Mouse (Mus musculus) C2C12 (cell line): ENCODE measurements around the gene Syt10. TPM values are rescaled to one million over a fixed set of nuclear protein-coding genes. Genes with fewer than 3 reads are reported as not detected.
"Not testable (repeated sequence)": the region's sequence is repeated elsewhere in the genome, so short reads cannot be mapped to it uniquely, and the experiment has no call there.

Experiments used
- H3K27me3 ChIP-seq: one replicate; pipeline ENCODE4 v1.6.1; 2011; ENCODE audit not compliant: control insufficient read depth, insufficient read depth, insufficient read length
- H3K36me3 ChIP-seq: one replicate; pipeline ENCODE4 v1.6.1; 2011; ENCODE audit not compliant: control insufficient read depth, insufficient read depth
- H3K4me3 ChIP-seq: one replicate; pipeline ENCODE4 v1.5.1; 2011; ENCODE audit warnings: mild to moderate bottlenecking, control low read depth; ENCODE audit not compliant: poor library complexity, insufficient read depth, severe bottlenecking
- H3K79me2 ChIP-seq: one replicate; pipeline ENCODE4 v1.6.1; 2011; ENCODE audit not compliant: control insufficient read depth, insufficient read depth
- H3K79me3 ChIP-seq: one replicate; pipeline ENCODE4 v1.6.1; 2011; ENCODE audit warnings: low read depth, control low read depth
- H3ac ChIP-seq: one replicate; pipeline ENCODE3; 2011; ENCODE audit warnings: low read depth; ENCODE audit not compliant: control insufficient read depth, insufficient read length
- CEBPB ChIP-seq: IDR thresholded peaks from one replicate; pipeline ENCODE4 v1.6.1; 2011; ENCODE audit warnings: low read depth, mild to moderate bottlenecking, control low read depth, moderate library complexity
- CTCF ChIP-seq: IDR thresholded peaks from one replicate; pipeline ENCODE4 v1.5.1; 2011; ENCODE audit not compliant: control insufficient read depth, insufficient read depth, insufficient read length
- FOSL1 ChIP-seq: IDR thresholded peaks from one replicate; pipeline ENCODE4 v1.8.0; 2011; ENCODE audit warnings: mild to moderate bottlenecking, low read length; ENCODE audit not compliant: poor library complexity, insufficient read depth, severe bottlenecking
- MAX ChIP-seq: IDR thresholded peaks from one replicate; pipeline ENCODE4 v1.6.1; 2011; ENCODE audit warnings: mild to moderate bottlenecking, control low read depth
- MYOD1 ChIP-seq: IDR thresholded peaks from one replicate; pipeline ENCODE4 v1.6.1; 2011; ENCODE audit warnings: low read depth; ENCODE audit not compliant: control insufficient read depth, insufficient read length
- MYOG ChIP-seq: IDR thresholded peaks from one replicate; pipeline ENCODE4 v1.6.1; 2011; ENCODE audit not compliant: control insufficient read depth, insufficient read length; ENCODE audit errors: extremely low read depth
- USF1 ChIP-seq: IDR thresholded peaks from one replicate; pipeline ENCODE4 v1.6.1; 2011; ENCODE audit warnings: low read depth, mild to moderate bottlenecking, control low read depth, moderate library complexity
- long read RNA-seq, 2 experiments: library from polyadenylated mRNA; unstranded; transcript quantifications; one replicate each; pipeline ENCODE4 v2.0.0; 2019 to 2020
- polyA plus RNA-seq: library from polyadenylated mRNA; unstranded; fragments of >200 nt; fragmentation: generic; extraction: Trizol; gene quantifications from one replicate; pipeline ENCODE4 v1.2.1, GENCODE M21; 2012; ENCODE audit warnings: missing spikeins

Syt10 gene
- polyA plus RNA-seq: not detected
- long read RNA-seq, experiment 1: 0 reads
- long read RNA-seq, experiment 2: 0 reads

- peaks cover 8% of the 10 kb centered on the region for H3K27me3 ChIP-seq
These were observed at the start of gene Syt10 for GRCm38 (mm10) chr15:89841364-89842017. Gene Syt10 (minus strand): TSS chr15:89841860.

DNA sequence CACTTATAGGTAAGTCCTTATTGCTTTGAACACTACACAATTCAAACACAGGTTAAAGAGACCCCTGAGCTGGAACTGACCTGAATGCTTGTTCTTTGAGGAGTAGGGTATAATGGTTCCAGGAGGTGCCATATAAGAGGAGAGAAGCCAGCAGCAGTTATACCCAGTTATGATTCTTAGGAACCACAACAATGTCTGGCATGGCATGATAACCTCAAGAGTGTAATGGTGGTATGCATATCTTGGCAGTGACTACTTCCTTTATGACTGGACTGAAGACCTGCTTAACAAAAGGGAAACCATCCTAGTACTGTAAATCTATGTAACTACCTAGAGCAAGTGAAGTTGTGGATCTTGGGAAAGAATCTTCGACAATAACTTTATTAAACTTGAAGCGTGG is 42.1 kb upstream of the Syt10 start:
- H3K36me3 ChIP-seq: no peaks in the 10 kb centered on the region
- no peaks in the 10 kb centered on the region for H3K79me3 ChIP-seq
- no peaks in the 10 kb centered on the region for H3K79me2 ChIP-seq
- no peaks in the 10 kb centered on the region for H3K27me3 ChIP-seq
- H3ac ChIP-seq: no peak overlapping the region
- H3K4me3 ChIP-seq: no peak overlapping the region
- no peak for TF ChIP-seq USF1
- no peak for TF ChIP-seq MYOG
- TF ChIP-seq MAX: no peak
- no peak for TF ChIP-seq CEBPB
- TF ChIP-seq CTCF: no peak
- no peak for TF ChIP-seq MYOD1
- TF ChIP-seq FOSL1: no peak

More at GRCm38 (mm10) chr15:89841364-89842017, at the start of gene Syt10:
- TF ChIP-seq FOSL1: no peak
- TF ChIP-seq CEBPB: no peak
- TF ChIP-seq MYOD1: no peak
- no peak for TF ChIP-seq MYOG
- TF ChIP-seq MAX: no peak
- TF ChIP-seq CTCF: no peak
- no peaks in the 10 kb centered on the region for H3K79me2 ChIP-seq
- no peak within 1 kb of the TSS for H3ac ChIP-seq
- H3K4me3 ChIP-seq: no peak within 1 kb of the TSS
- no peaks in the 10 kb centered on the region for H3K36me3 ChIP-seq
- H3K79me3 ChIP-seq: no peaks in the 10 kb centered on the region

- TF ChIP-seq MYOD1 (no peak), CTCF (no peak), MYOG (no peak), MAX (no peak), USF1 (no peak), CEBPB (no peak), FOSL1 (no peak)
- Histone ChIP-seq H3K79me2 (no peaks in the 10 kb centered on the region), H3K27me3 (no peaks in the 10 kb centered on the region), H3K36me3 (no peaks in the 10 kb centered on the region), H3K79me3 (no peaks in the 10 kb centered on the region), H3ac (no peak overlapping the region), H3K4me3 (no peak overlapping the region)
These were observed 37.3 kb upstream of the Syt10 start for GRCm38 (mm10) chr15:89878981-89879380.

DNA sequence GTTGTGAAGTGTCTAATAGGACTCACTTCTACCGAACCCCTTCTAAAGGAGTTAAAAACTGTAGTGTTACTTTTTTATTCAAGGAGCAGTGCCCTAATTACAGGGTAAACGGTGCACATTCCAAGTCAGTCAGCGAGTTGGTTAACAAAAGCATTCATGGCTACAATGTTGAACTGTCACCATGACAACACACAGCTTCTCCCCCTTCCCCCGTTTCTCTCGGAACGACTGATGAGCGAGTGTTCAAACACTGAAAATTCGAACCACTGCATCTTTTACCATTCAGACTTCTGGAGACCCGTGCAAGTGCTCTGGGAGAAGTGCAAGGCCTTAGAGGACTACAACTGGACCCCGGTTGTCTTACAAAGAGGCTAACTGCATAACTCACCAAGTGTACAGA is 25.6 kb downstream of the Syt10 start:
- H3K4me3 ChIP-seq: no peak overlapping the region
- peaks cover 3% of the 10 kb centered on the region for H3K27me3 ChIP-seq
- H3K79me2 ChIP-seq: no peaks in the 10 kb centered on the region
- H3K79me3 ChIP-seq: no peaks in the 10 kb centered on the region
- H3ac ChIP-seq: no peak overlapping the region
- no peaks in the 10 kb centered on the region for H3K36me3 ChIP-seq
- TF ChIP-seq MAX: no peak
- no peak for TF ChIP-seq CTCF

DNA sequence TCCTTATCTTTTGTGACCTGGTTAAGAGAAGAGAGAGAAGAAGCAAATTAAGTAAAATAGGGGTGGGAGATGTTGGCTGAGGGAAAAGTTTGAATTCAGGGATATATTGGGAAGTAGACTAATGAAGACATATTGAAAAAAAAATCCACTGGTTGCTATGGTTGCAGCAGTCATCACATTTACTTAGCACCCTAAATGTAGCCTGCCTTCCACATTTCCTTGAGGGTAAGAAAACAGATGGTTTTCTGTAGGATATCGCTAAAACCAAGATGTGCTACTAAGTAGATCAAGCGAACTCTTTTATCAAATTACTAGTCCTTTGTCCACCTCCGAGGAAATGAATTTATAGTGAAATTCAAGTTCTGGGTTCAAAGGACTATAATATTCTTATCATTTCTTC is 37.2 kb downstream of the Syt10 start:
- Histone ChIP-seq H3K27me3 (no peaks in the 10 kb centered on the region), H3K4me3 (no peak overlapping the region), H3K79me2 (no peaks in the 10 kb centered on the region), H3K36me3 (no peaks in the 10 kb centered on the region), H3ac (no peak overlapping the region), H3K79me3 (no peaks in the 10 kb centered on the region)
- TF ChIP-seq MYOG: no peak
- TF ChIP-seq MAX: no peak
- no peak for TF ChIP-seq FOSL1
- TF ChIP-seq USF1: no peak

DNA sequence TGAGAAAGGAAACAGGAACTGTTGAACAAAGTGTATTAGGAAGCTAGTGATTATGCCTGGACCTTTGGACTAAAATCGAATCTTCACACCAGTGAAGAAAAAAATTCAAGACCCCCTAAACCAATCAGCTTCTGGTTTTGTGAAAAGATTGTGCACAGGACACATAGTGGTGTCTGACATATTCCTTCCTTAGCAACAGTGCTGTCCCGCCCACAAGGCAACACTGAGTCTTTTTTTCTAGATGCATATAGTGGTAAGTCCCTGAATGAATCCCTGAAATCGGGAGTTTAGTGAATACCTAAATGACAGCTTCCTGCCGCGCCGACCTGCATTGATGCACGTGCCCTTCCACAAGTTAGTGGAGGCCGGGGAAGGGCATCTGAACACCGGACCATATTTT is 61.7 kb downstream of the Syt10 start:
- no peak for TF ChIP-seq MYOG
- TF ChIP-seq MYOD1: no peak
- no peak for TF ChIP-seq CEBPB
- TF ChIP-seq CTCF: no peak
- TF ChIP-seq FOSL1: no peak
- Histone ChIP-seq H3ac (no peak overlapping the region), H3K4me3 (no peak overlapping the region), H3K79me2 (no peaks in the 10 kb centered on the region), H3K36me3 (no peaks in the 10 kb centered on the region), H3K79me3 (no peaks in the 10 kb centered on the region), H3K27me3 (peaks cover 3% of the 10 kb centered on the region)

- not testable (repeated sequence) for H3K79me3 ChIP-seq, H3ac ChIP-seq, H3K4me3 ChIP-seq
These were observed 75.6 kb downstream of the Syt10 start for GRCm38 (mm10) chr15:89766016-89766415.

More at GRCm38 (mm10) chr15:89766016-89766415, 75.6 kb downstream of the Syt10 start:
- not testable (repeated sequence) for H3K36me3 ChIP-seq, H3K79me2 ChIP-seq, H3K27me3 ChIP-seq
